Mouse (Mus musculus): Measurements from ENCODE around the gene Clybl. TPM values are rescaled to one million over a fixed set of nuclear protein-coding genes. Genes with fewer than 3 reads are reported as not detected.
A peak's percentile ranks its signal among the peaks of the same experiment; 100 is the strongest.

Gene Clybl
- polyA plus RNA-seq, 1 experiment from 2014 or later, result 91.9 TPM

- ATAC-seq (replicated peaks; ENCODE audit: extremely low read depth, insufficient read depth, low FRiP score), result no peak
- no peaks in the 10 kb centered on the region for H3K9me3 ChIP-seq (replicated peaks; ENCODE audit: control insufficient read depth, low read length)
- H3K27me3 ChIP-seq (ENCODE audit: control insufficient read depth, insufficient read depth, low read length), result no peaks in the 10 kb centered on the region
- no peaks in the 10 kb centered on the region for H3K4me1 ChIP-seq (ENCODE audit: control insufficient read depth, insufficient read depth, low read length)
- no peak overlapping the region for H3K4me3 ChIP-seq (ENCODE audit: low read length)
- H3K9ac ChIP-seq (ENCODE audit: low read length), result no peak overlapping the region
- no peaks in the 10 kb centered on the region for H3K36me3 ChIP-seq (ENCODE audit: control insufficient read depth, insufficient read depth)
- WGBS, result 50% methylated on average over 14 of the region's 14 CpGs
- H3K27ac ChIP-seq (ENCODE audit: low read length), result no peak overlapping the region
- H3K4me2 ChIP-seq (ENCODE audit: low read depth, low read length), result no peak overlapping the region
These were observed 89.7 kb downstream of the Clybl start for GRCm38 (mm10) chr14:122271104-122271746.

GRCm38 (mm10) chr14:122277142-122277541 is 95.6 kb downstream of the Clybl start:
- no peaks in the 10 kb centered on the region for H3K36me3 ChIP-seq (ENCODE audit: control insufficient read depth, insufficient read depth)
- H3K27me3 ChIP-seq (ENCODE audit: control insufficient read depth, insufficient read depth, low read length), result peaks cover 13% of the 10 kb centered on the region
- WGBS, result 95% methylated on average over 8 of the region's 8 CpGs
- H3K4me1 ChIP-seq (ENCODE audit: control insufficient read depth, insufficient read depth, low read length), result peaks cover 5% of the 10 kb centered on the region
- no peak overlapping the region for H3K4me2 ChIP-seq (ENCODE audit: low read depth, low read length)
- H3K4me3 ChIP-seq (ENCODE audit: low read length), result no peak overlapping the region
- no peak overlapping the region for H3K27ac ChIP-seq (ENCODE audit: low read length)
- ATAC-seq (replicated peaks; ENCODE audit: extremely low read depth, insufficient read depth, low FRiP score), result no peak
- no peaks in the 10 kb centered on the region for H3K9me3 ChIP-seq (replicated peaks; ENCODE audit: control insufficient read depth, low read length)
- H3K9ac ChIP-seq (ENCODE audit: low read length), result no peak overlapping the region

GRCm38 (mm10) chr14:122279462-122280308 is 98.2 kb downstream of the Clybl start:
- no peak overlapping the region for H3K4me2 ChIP-seq (ENCODE audit: low read depth, low read length)
- WGBS, result 70% methylated on average over 16 of the region's 16 CpGs
- H3K27me3 ChIP-seq (ENCODE audit: control insufficient read depth, insufficient read depth, low read length), result peaks cover 15% of the 10 kb centered on the region

GRCm38 (mm10) chr14:122280309-122281071 is 99.0 kb downstream of the Clybl start:
- Histone ChIP-seq H3K36me3 (ENCODE audit: control insufficient read depth, insufficient read depth) (no peaks in the 10 kb centered on the region), H3K27ac (ENCODE audit: low read length) (0 out of 2 replicates have a peak overlapping the region, but pooled peaks have one; percentile 14), H3K4me2 (ENCODE audit: low read depth, low read length) (peak overlapping the region; percentile 42), H3K27me3 (ENCODE audit: control insufficient read depth, insufficient read depth, low read length) (peaks cover 15% of the 10 kb centered on the region), H3K4me1 (ENCODE audit: control insufficient read depth, insufficient read depth, low read length) (peaks cover 7% of the 10 kb centered on the region), H3K9ac (ENCODE audit: low read length) (peak overlapping the region; percentile 41), H3K9me3 (replicated peaks; ENCODE audit: control insufficient read depth, low read length) (no peaks in the 10 kb centered on the region), H3K4me3 (ENCODE audit: low read length) (peak overlapping the region; percentile 8; the same call in 1 of the 2 replicates)
- ATAC-seq (replicated peaks; ENCODE audit: extremely low read depth, insufficient read depth, low FRiP score), result no peak
- WGBS, result 34% methylated on average over 21 of the region's 21 CpGs

More at GRCm38 (mm10) chr14:122279462-122280308, 98.2 kb downstream of the Clybl start:
- no peak for ATAC-seq (replicated peaks; ENCODE audit: extremely low read depth, insufficient read depth, low FRiP score)
- H3K9me3 ChIP-seq (replicated peaks; ENCODE audit: control insufficient read depth, low read length), result no peaks in the 10 kb centered on the region
- peaks cover 7% of the 10 kb centered on the region for H3K4me1 ChIP-seq (ENCODE audit: control insufficient read depth, insufficient read depth, low read length)
- no peak overlapping the region for H3K9ac ChIP-seq (ENCODE audit: low read length)
- H3K4me3 ChIP-seq (ENCODE audit: low read length), result no peak overlapping the region
- no peaks in the 10 kb centered on the region for H3K36me3 ChIP-seq (ENCODE audit: control insufficient read depth, insufficient read depth)
- no peak overlapping the region for H3K27ac ChIP-seq (ENCODE audit: low read length)

DNA sequence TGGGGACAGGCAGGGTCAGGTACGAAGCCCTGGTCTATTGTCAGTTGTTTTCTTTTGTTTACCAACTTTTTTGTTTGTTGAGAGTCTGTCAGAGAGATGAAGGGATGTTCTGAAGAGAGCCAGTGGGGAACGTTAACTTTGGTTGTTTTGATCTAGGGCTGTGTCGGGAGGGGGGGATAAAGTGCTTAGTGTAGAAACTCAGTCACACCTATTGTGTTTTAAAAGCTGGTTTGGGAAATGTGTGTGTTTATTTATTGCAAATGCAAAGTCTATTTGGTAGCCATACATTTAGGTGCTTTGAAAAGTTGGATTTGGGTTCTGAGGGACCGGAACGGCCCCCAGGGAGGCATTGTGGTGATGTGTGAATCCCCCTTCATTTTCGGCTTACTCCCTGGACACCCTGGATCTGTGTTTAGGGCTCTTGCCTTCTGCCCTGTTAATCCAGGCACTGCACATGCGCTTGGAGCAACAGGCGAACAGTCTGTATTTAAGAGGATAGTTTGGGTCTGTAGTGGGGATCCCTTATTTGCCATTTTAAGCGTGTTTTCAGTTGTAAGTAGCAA is 99.6 kb downstream of the Clybl start:
- Histone ChIP-seq H3K4me2 (ENCODE audit: low read depth, low read length) (no peak overlapping the region), H3K36me3 (ENCODE audit: control insufficient read depth, insufficient read depth) (no peaks in the 10 kb centered on the region), H3K27me3 (ENCODE audit: control insufficient read depth, insufficient read depth, low read length) (peaks cover 15% of the 10 kb centered on the region), H3K27ac (ENCODE audit: low read length) (no peak overlapping the region), H3K4me1 (ENCODE audit: control insufficient read depth, insufficient read depth, low read length) (peaks cover 7% of the 10 kb centered on the region), H3K9ac (ENCODE audit: low read length) (peak overlapping the region; percentile 41; the same call in 1 of the 2 replicates), H3K9me3 (replicated peaks; ENCODE audit: control insufficient read depth, low read length) (no peaks in the 10 kb centered on the region), H3K4me3 (ENCODE audit: low read length) (no peak overlapping the region)
- 59% methylated on average over 9 of the region's 9 CpGs for WGBS
- no peak for ATAC-seq (replicated peaks; ENCODE audit: extremely low read depth, insufficient read depth, low FRiP score)

- Histone ChIP-seq H3K4me1 (ENCODE audit: control insufficient read depth, insufficient read depth, low read length) (peaks cover 7% of the 10 kb centered on the region), H3K36me3 (ENCODE audit: control insufficient read depth, insufficient read depth) (no peaks in the 10 kb centered on the region), H3K27me3 (ENCODE audit: control insufficient read depth, insufficient read depth, low read length) (peaks cover 17% of the 10 kb centered on the region), H3K4me2 (ENCODE audit: low read depth, low read length) (no peak overlapping the region), H3K9me3 (replicated peaks; ENCODE audit: control insufficient read depth, low read length) (no peaks in the 10 kb centered on the region), H3K27ac (ENCODE audit: low read length) (no peak overlapping the region), H3K9ac (ENCODE audit: low read length) (no peak overlapping the region), H3K4me3 (ENCODE audit: low read length) (no peak overlapping the region)
- WGBS, result 49% methylated on average over 5 of the region's 5 CpGs
- ATAC-seq (replicated peaks; ENCODE audit: extremely low read depth, insufficient read depth, low FRiP score), result no peak
These were observed 102.5 kb downstream of the Clybl start for GRCm38 (mm10) chr14:122283959-122284358.

- Histone ChIP-seq H3K9ac (ENCODE audit: low read length) (no peak overlapping the region), H3K4me3 (ENCODE audit: low read length) (no peak overlapping the region), H3K4me1 (ENCODE audit: control insufficient read depth, insufficient read depth, low read length) (no peaks in the 10 kb centered on the region), H3K27me3 (ENCODE audit: control insufficient read depth, insufficient read depth, low read length) (no peaks in the 10 kb centered on the region), H3K9me3 (replicated peaks; ENCODE audit: control insufficient read depth, low read length) (no peaks in the 10 kb centered on the region), H3K36me3 (ENCODE audit: control insufficient read depth, insufficient read depth) (no peaks in the 10 kb centered on the region), H3K4me2 (ENCODE audit: low read depth, low read length) (no peak overlapping the region), H3K27ac (ENCODE audit: low read length) (no peak overlapping the region)
- ATAC-seq (replicated peaks; ENCODE audit: extremely low read depth, insufficient read depth, low FRiP score), result no peak
- 55% methylated on average over 4 of the region's 4 CpGs for WGBS
These were observed 114.9 kb downstream of the Clybl start for GRCm38 (mm10) chr14:122296399-122296798.

- Histone ChIP-seq H3K9ac (ENCODE audit: low read length) (no peak overlapping the region), H3K27me3 (ENCODE audit: control insufficient read depth, insufficient read depth, low read length) (no peaks in the 10 kb centered on the region), H3K27ac (ENCODE audit: low read length) (no peak overlapping the region), H3K4me1 (ENCODE audit: control insufficient read depth, insufficient read depth, low read length) (no peaks in the 10 kb centered on the region), H3K4me2 (ENCODE audit: low read depth, low read length) (no peak overlapping the region), H3K9me3 (replicated peaks; ENCODE audit: control insufficient read depth, low read length) (no peaks in the 10 kb centered on the region), H3K4me3 (ENCODE audit: low read length) (no peak overlapping the region), H3K36me3 (ENCODE audit: control insufficient read depth, insufficient read depth) (no peaks in the 10 kb centered on the region)
- no peak for ATAC-seq (replicated peaks; ENCODE audit: extremely low read depth, insufficient read depth, low FRiP score)
- 52% methylated on average over 2 of the region's 2 CpGs for WGBS
These were observed 115.4 kb downstream of the Clybl start for GRCm38 (mm10) chr14:122296864-122297263.

Data from heart, embryonic 16.5 days (tissue).